Mouse (Mus musculus) gastrocnemius, adult 8-10 months (tissue): Measurements from ENCODE around the gene Csrp1. TPM values are rescaled to one million over a fixed set of nuclear protein-coding genes. Genes with fewer than 3 reads are reported as not detected.
A peak's percentile ranks its signal among the peaks of the same experiment; 100 is the strongest.

ENCODE experiments used
- DNase-seq, 2 experiments: peaks; one replicate each; pipeline ENCODE4 v3.0.0; 2022; ENCODE audit warnings: low spot score in 2 of 2
- total RNA-seq, 4 experiments: library from RNA; stranded (reverse); gene quantifications; 2 replicates each; pipeline ENCODE4 v1.2.4; 2022

Csrp1 gene
- total RNA-seq, 4 experiments from 2014 or later = 17.2 to 24.8 (median 23.2) TPM

GRCm38 (mm10) chr1:135770896-135771572 lies 51.2 kb downstream of the Csrp1 start:
- DNase-seq = peak; percentile 61 to 76

- DNase-seq = no peak
Measured at GRCm38 (mm10) chr1:135771573-135771970, 51.7 kb downstream of the Csrp1 start.

DNA sequence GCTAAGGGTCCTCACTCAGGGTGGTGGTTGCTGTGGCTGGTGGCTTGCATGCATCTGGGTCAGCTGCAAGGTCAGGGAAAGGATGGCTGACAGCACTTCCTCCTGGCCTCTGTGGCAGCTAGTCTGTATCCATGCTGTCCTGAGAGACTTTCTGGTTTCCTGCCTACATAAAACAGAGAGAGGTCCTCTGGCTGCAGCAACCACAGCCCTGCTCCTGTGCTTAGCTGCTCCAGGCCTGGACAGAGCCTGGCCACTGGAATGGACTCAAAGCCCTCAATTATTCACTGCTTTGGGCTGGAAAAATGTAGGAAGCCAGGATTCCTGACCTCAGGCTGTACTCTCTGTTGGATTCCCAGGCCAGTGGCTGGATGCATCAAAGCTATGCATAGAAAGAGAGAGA lies 56.7 kb downstream of the Csrp1 start:
- DNase-seq = no peak

DNA sequence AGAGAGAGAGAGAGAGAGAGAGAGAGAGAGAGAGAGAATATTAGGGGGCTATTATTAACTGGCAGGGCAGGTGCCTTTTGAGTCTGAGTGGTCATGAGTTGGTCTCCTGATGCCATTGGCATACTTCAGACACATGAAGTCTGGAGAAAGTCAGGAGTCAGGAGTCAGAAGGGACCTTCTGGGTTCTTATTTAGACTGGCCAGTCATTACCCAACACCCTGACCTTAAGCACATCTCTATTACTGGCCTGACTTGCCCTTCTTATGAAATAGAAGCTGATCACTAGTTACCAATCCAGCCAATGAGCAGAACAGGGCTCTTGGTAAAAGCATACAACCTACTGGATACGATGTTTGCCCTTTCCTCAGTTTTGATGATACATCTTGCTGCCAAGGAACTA lies 57.2 kb downstream of the Csrp1 start:
- no peak for DNase-seq

DNA sequence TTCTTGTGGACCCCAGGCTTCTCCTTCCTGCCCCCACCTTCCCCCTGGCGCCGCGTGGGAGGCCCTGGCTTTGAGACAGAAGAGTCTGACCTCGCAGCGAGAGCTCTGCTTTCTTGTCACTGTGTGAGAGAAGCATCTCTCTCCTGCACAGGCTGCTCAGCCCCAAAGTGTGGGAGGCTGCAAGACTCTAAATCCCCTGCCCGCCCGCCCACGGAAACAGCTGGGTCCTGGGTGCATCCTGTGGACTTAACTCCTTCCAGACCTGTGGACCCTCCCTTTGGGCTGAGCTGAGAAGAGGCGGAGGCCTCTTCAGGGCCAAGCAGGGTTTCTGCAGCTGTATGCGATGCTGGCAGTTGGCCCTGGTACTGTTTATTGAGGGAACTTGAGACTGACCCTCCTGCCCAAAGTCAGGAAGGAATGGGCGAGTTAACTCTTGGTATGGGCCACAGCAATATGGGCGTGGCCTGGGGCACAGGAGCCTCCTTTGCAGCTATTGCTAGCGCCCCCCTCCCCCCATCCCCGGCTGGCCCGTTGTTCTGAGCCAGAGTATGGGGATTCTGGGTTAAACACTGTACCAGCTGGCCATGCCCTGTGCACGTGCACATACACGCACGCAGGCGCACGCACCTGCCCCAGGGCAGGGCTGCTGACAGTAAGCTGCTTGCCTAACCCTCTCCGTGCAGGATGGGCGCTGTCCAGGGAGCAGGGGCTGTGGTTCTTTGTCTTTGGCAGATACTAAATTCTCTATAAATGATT lies 59.1 kb downstream of the Csrp1 start, which contains the start of gene Tnni1:
TSS of gene Tnni1 (plus strand) at position 655 of the 756 bp plus-strand sequence.
- DNase-seq = no peak

- no peak for DNase-seq
Measured at GRCm38 (mm10) chr1:135780649-135781048, 60.8 kb downstream of the Csrp1 start.

DNA sequence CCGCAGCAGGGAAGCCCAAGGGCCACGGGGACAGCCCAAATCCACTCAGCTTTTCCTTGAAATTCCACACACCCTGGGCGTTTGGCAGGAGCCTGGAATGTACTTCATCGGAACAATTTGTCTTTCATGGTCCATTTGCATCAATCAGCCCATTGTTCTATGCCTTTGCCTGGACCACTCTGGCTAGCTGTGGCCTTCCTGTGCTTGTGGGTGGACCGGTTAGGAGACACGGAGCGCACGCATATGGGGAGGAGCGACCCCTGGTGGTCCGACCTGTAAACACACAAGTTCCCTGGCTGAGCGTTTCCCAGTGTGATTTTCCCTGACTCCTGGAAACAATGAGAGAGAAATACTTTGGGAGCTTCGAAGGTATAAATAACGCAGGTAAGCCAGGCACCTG lies 61.4 kb downstream of the Csrp1 start:
- peak in 1 of 2 experiments; percentile 63 for DNase-seq

DNA sequence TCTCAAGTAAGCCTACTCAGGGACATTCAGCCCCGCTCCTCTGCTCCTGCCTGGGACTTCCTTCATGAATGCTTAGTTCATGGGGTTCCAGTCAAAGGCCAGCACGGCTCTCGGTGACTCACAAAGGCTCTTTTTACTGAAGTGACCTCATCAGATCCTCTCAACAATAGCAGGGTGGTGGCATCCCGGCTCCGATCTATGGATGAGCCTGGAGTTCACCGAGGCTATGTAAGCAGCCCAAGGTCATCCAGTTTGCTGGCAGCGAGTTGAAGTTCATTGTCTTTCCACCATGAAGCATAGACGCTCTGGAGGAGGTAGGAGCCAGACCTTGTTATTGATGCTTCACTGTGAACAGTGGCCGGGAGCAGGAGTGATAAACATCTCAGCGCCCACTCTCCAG lies 63.0 kb downstream of the Csrp1 start:
- no peak for DNase-seq

GRCm38 (mm10) chr1:135787799-135788198 lies 67.9 kb downstream of the Csrp1 start:
- DNase-seq = peak in 1 of 2 experiments; percentile 58

GRCm38 (mm10) chr1:135788708-135789107 lies 68.8 kb downstream of the Csrp1 start:
- no peak for DNase-seq

DNA sequence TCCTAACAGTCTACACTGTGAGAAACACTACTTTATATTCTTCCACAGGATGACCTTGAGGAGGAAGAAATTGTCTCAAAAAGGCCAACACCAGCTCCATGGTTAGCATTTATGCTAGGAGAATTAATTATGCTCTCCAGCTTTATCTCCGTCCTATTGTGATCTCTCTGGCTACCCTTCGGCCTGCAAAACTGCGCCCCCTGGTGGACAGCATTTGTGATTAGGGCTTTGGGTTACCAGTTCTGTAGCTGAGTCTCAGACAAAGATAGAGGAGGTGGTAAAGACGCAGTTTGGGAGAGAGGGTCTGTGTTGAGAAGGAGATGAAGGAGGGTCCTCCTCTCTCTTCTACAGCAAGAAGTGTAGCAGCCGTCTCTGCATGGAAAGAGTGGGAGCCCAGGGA lies 70.0 kb downstream of the Csrp1 start:
- no peak for DNase-seq

GRCm38 (mm10) chr1:135792143-135792939 lies 72.5 kb downstream of the Csrp1 start:
- DNase-seq = no peak

DNA sequence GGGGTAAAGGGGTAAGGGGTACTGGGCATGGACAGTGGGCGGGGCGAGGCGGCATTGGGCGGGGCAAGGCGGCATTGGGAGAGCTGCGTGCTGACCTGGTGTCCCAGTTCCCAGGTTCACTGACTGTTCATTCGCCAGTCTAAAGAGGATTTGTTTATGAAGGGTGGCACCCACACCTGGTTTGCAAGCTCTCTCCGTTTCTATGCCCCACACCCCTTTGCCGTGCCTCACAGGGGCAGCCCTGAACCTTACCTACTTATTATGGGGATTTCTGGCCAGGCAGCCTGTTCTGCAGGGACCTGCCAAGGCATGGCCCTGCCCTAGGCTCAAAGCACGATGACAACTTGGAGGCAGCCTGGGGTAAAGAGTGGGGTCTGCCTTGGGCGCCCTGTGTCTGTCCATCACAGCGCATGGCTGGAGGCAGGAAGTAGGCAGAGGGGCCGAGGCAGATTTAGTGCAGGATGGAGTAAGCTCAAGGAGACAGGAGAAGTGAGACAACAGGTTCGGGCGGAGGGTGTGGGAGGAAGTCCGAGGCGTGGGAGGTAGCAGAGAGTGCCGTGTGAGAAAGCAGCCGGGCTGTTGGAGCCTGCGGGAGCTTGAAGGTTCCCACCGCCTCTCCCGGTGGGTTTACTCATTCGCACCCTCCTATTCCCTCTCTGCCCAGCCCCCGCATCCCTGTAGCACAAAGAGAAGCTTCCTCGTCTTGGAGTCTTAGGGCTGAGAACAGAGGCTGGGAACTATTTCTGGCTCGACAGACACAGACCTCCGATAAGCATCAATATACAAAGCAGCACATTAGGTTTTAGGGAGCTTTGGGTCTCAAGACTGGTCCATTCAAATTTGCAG lies 73.7 kb downstream of the Csrp1 start:
- no peak for DNase-seq

DNA sequence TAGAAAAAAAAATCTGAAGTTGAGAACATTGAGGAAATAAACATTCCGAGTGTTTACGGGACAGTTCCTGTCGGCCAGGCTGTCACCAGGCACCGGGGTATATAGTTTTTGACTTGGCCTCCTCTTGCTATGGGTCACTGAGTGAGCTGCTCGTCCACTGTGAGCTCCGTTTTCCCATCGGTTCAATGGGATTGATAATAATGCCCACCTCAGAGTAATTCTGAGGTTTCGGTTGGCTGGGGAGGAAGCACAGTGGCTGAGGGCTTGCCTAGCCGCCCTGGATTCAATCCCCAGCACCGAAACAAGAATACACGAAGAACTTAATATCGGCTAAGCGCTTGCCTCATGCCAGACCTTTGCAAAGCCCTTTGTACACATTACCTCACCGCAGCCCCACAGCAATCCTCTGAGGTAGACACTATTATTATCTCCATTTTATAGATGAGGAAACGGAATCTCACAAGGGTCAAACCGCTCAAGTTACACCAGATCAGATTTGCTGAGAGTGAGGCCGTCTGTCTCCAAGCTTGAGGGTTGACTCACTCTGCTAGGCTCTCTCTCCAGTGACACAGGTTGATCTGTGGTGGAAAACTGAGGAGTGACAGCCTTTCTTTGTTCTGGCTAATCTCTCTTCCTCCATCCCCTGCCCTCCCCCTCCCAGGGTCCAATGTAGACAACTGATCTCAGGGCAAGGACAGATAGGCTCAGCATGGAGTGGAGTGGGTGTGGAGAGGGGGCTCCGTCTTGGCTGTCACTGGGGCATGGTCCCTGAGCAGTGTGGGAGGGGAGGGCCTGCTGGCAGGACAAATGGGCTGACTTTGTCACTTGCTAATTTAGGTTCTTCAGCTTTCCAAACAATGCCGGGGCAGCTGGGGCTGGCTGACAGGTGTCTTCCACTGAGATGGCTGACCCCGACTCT lies 74.6 kb downstream of the Csrp1 start:
- DNase-seq = no peak

- DNase-seq = no peak
Measured at GRCm38 (mm10) chr1:135798492-135798891, 78.6 kb downstream of the Csrp1 start.

DNA sequence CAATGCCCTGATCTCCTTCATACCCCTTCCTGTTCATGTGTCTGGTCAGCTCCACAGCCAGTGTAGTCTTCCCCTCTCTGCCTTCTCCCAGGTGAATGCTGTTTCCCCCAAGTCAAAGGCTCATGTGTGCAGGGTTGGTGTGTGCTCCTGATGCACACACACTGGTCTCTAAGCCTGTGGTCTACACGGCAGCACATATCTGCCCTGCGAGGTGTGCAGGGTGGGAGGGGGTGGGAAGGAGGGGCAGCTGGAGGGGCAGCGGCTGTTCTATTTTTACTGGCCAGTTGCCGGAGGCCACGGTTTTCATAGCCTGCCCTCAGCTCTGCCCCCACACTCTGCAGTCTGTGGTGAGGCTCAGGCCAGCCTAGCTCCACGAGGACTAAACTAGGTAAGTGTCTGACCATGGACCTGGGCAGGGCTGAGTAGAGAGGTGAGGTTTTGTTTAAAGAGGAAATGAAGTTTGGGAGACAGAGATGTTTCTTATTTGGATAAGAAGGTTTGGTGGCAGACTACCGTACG lies 79.3 kb downstream of the Csrp1 start:
- DNase-seq = no peak

GRCm38 (mm10) chr1:135800192-135800950 lies 80.5 kb downstream of the Csrp1 start:
- no peak for DNase-seq
